Mouse (Mus musculus): ENCODE data around the gene Farsb.

Farsb gene

DNA sequence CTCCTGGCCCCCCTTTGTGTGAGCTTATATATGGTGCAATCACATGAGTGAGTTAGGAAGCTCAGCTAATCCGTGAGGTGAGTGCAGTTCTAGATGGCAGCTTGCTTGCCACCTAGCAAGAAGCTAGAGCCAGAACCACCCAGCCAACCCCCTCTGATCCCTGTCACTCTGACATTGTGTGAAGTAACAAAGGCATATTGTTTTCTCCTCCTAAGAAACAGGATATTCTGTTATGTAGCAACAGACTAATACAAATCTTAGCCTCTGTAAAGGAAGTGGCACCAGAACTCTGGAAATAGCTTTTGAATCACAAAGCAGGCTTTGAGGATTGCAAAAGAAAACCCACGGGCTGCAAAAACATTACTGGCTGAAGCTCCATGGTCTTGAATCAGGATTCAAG is 4.3 kb downstream of the Farsb start:
- no peak for DNase-seq (ENCODE audit: low read depth)

DNA sequence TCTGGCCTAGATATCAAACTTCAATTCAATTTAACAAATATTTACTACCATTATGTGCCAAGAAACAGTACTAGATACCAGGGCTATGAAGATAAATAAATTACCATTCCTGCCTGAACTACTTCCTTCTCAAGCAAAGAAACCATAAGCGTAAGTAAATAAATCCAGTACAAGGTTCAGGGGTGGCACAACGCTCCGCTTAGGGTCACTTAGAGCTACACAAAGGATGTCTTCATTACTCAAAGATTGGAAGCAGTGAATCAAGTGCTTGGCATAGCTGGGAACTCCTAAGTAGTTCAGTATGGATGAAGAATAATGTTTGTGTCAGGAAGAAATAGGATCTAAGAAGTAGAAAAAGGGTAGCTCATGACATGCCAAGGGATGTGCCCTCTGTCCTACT is 5.3 kb downstream of the Farsb start:
- no peak for DNase-seq (ENCODE audit: low read depth)

DNA sequence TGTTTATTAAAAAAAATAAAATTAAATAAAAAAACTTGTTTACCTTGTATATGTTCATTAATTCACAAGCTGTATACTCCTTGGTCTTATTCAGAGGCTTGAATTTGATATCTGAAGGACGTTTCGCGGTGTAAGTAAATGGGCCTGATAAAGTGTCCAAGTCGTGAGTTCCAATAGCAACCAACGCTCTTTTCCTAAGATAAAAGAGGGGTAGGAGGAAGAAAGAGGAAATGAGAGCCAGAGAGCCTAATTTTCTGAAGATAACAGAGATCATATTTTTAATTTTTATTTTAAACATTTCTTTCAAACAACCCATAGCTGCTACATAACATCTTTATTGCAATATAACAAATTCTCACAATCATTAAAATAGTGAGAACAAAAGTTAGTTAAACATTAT is 16.3 kb downstream of the Farsb start:
- DNase-seq (ENCODE audit: low read depth), result no peak

DNA sequence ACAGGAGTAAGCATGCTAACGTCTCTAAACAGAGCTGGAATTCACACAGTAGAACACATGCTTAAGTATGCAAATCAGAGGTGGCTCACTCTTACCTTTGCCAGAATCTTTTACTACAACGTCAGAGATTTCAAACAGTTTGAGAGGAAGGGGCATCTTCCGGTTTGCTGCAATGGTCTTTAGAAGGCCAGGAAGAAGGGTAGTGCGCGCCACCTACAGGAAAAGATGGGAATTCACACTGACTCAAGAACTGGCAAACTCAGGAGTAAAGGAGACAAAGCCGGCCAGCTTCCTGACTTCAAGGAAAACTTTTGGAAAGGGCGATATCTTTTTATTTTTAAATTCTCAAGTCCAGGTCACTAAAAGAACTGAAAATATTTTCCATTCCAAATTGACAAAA is 34.0 kb downstream of the Farsb start:
- peak; percentile 70 for DNase-seq (ENCODE audit: low read depth)

DNA sequence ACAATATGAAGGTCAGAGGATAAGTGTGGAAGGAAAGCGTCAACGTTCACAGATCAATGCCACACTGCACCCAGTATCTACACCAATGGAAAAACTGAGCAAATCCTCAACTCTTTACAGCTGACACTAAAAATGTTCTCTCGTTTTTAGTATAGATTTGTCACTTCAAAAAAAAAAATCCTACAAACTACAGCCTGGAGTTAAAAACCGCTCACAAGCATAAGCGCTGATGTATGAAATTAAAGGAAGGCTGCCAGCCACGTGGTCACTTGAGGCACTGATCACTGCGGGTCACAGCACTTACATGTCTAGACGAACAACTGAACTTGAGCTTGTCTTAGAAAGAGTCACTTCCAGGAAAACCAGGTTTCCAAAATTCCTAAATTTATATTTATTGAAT is 34.8 kb downstream of the Farsb start:
- DNase-seq (ENCODE audit: low read depth), result peak; percentile 32

DNA sequence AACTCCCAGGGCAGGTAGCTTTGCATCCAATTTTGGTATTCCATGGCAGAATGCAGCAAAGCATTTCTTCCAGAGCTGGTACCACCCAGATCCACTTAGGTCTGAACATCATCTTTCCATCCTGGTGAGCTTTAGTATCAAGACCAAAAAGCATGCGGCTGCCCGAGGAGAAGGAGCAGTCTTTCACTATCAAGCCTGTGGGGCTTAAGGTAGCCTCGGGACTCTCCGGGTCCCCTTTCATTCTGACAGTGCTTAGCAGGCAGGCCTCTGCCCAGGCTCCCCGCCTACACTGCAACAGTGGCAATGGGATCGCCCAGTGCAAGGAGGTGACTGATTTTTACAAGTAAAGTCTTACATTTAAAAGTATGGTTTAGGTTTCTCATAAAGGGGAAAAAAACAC is 36.2 kb downstream of the Farsb start:
- peak; percentile 6 for DNase-seq (ENCODE audit: low read depth)

DNA sequence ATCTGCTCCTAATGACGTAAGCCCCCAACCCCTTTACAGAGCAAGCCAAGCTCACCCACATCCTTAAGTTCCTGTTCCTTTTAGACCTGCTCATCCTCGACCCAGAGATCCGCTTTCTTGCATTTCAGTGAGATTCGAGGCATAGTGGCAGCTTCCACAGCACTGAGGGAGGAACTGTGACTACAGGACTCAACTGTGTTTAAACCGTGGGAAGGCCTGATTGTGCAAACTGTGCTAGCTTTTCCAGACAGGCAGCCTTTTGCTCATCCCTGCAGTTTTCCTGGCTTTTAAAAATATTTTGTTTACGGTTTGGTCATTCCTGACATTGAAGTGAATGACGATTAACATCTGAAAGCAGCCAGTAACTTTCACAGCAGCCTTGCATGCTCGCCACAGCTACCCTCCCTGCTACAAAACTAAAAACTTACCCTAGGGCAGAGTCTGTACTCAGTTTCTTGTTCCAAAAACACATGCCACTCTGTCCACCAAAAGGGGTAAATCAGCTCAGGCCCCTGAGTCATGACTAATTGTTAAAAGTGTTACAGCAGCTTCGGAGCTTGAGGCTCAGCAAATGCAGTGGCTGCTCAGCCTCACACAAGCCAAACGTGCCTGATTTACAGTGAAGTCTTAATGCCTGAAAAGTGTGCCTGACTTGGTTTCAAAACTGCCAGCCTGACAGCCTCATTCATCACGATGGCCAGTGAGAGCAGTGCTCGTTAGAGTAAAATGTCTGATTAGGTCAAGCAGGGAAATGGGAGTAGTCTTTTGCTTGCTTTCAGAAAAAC is 37.4 kb downstream of the Farsb start:
- no peak for DNase-seq (ENCODE audit: low read depth)

DNA sequence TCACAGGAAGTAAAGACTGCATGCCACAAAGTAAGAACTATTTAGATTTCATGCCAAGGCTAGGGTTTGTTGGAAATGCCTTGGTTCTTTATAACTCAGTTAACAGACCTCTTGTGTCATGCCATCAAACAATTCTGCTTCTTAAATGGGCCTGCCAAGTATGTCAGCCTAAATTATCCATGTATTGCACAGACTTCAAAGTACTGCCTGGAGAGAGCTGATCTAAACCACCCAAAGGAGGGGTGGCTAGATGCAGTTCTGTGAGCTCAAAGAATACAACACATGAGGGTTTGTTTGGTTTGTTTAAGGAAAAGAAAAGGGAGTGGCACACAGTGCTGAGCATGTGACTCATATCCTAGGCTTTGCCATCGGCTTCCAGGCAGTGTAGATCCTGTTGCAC is 40.6 kb downstream of the Farsb start:
- DNase-seq (ENCODE audit: low read depth), result no peak

DNA sequence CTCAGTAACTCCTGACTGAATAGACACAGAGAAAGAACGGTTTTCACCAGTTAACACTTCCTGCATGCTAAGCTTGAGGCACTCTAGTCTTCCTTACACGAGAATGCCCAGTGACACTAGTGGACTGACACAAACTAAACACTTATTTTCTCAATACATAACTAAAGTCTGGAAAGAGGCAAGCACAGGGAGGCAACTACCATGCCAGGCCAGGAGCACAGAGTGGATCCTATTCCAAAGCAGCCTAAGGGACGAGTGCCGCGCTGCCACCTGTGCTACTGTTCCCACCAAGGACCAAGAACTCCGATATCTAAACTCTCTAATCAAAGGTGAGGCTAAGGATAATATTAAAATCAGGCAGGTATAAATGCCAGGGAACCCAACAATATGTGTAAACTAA is 42.0 kb downstream of the Farsb start:
- DNase-seq (ENCODE audit: low read depth), result no peak

DNA sequence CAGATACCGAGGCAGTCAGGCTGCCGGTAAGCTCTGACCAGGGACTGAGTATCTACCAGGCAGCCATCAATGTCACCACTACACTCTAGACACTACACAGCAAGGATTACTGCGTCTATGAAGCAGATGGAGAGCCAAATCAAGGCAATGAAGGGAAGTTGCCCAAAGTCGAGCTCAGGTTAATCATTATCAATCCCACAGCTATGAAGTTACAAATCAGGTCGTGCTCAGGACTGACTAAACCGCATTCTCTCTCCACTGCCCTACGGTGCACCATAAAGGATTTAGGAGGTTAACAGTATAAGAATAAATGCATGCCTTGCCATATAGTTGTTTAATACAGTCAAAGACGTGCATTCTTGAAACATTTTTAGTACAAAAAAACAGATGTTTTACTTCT is 42.5 kb downstream of the Farsb start:
- DNase-seq (ENCODE audit: low read depth), result no peak

DNA sequence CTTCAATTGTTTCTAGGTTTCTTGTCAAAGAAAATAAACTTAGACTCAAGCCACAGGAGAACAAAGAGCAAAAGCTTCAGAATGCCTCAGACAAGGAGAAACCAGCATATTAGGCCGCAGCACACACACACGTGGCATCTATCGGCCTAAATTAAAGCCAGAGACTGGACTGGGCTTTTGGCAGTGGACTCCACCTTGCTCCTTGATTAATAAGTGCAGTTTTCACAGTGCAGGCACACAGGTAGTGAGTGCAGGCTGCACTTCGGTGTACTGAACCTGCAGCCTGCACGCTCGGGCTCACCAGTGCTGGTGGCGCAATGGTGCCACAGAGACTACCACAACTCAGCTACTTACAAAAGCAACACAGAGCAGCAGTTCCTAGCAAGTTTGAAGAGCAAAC is 45.6 kb downstream of the Farsb start:
- no peak for DNase-seq (ENCODE audit: low read depth)

DNA sequence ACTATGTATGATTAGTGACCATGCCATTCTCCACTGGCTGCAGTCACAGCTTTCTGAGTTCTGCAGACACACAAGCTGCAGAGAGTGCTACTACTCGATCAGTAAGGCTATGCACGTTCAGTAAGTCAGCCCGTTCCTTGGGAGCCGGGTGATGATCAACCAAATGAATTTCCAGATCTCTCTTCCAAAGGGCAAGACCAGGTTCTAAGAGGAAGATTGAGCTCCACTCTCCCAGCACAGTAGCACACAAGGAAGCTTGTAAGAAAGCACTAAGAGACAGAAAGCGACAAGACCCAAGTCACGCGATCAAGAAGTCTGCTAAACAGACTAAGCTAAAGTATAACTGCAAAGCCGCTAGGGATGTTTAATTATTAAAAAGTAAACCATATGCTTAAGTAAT is 48.0 kb downstream of the Farsb start:
- DNase-seq (ENCODE audit: low read depth), result no peak

DNA sequence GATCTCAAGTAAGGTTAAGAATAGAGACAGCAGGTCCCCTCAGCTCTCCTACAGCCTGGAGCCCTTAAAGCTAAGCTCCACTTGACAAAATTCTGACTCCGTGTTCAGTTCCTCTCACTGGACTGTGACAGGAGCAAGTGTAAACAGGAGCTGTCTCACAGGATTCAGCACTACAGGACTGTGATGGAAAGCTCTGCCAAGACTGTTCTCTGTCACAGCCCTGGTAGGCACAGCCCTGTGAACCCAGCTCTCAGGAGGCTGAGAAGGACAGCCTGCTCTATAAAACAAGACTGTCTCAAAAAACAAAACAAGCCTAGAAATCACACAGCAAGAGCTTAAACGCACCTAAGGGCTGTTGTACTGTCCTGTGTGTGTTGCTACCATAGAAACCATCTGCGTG is 51.5 kb downstream of the Farsb start:
- no peak for DNase-seq (ENCODE audit: low read depth)

DNA sequence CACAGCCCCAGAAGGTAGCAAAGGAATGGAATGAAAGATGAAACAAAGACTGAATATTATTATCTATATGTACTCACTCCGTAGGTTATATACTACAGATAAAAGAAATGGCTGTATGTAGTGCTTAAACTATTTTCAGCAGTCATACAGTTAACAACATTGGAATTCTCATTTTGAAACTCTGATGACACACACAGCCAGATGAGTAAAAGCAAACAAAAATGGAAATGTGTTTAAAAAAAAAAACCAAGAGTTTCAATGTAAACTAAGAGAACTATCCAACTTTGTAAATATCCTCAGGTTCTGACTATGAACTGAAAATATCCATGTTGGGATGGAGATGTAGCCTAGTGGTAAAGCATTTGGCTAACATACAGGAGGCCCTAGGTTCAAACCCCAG is 52.3 kb downstream of the Farsb start:
- DNase-seq (ENCODE audit: low read depth), result peak; percentile 17

DNA sequence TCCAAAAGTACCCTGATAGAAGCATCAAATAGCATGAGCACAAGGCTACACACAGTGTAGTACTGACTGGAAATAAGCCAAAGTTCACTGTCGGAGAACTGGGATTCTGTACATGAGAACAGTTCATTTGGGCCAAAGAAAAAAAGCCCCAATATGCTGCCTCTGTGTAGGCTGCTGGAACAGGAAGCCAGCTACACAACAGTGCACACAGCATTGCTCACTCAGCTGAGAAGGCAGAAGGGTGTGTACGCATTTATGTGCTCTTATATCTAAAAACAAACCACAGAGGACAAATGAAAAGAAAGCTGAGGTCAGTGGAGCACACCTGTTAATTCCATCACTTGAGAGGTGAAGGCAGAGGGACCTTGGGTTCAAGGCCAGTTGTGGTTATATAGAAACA is 52.7 kb downstream of the Farsb start:
- peak; percentile 42 for DNase-seq (ENCODE audit: low read depth)

DNA sequence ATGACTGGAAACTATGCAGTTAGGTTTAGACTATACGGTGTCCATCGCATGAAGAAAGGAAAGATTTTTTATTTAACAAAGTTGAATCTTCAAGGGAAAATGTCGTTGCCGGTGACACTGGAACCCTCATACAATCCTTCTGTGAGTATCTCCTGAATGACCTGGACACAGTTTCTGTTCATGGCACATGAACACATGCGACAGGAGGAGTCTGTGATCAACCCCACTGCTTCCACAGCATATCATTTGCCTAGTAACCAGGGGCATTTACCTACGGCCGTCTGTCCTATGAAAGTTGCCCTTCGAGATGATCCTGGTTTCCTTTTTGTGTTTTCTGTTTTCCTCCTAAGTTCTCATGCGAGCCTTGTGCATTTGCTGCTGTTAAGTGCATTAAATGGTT is 55.2 kb downstream of the Farsb start:
- DNase-seq (ENCODE audit: low read depth), result no peak

DNA sequence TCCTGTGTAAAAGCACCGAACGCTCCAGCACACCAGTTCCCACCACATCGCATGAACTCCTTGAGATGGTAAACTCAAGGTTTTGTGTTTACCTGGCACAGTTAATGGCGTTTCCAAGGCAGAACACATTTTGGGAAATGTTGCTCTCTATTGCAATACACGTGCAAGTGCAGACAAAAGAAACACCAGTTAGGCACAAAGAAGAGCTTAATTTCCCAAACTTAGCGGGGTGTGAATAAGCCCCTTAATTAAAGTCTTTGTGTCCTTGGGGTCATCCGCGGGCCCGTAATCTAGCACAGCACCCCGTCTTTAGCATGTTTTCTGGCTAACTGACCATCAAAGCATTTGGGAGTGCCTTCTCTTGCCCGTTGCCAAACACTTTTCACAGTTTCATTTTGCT is 59.8 kb downstream of the Farsb start:
- DNase-seq (ENCODE audit: low read depth), result no peak

DNA sequence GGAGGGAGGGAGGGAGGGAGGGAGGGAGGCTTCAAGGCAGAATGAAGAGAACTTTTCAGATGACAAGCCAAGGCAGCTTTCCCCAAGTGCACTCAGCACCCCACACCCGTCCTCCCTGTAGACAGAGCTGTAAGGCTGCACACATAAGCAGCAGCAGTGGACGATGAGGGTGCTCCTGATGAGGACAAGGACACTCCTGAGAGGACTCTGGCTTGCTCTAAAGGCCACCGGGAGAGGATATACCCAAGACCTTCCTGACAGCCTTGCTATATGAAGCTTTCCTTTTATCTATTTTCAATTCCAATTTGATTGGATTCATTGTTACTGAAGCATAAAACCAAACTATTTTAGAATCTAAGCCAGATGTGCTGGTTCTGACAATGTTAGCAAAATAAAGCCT is 61.9 kb downstream of the Farsb start:
- DNase-seq (ENCODE audit: low read depth), result no peak

DNA sequence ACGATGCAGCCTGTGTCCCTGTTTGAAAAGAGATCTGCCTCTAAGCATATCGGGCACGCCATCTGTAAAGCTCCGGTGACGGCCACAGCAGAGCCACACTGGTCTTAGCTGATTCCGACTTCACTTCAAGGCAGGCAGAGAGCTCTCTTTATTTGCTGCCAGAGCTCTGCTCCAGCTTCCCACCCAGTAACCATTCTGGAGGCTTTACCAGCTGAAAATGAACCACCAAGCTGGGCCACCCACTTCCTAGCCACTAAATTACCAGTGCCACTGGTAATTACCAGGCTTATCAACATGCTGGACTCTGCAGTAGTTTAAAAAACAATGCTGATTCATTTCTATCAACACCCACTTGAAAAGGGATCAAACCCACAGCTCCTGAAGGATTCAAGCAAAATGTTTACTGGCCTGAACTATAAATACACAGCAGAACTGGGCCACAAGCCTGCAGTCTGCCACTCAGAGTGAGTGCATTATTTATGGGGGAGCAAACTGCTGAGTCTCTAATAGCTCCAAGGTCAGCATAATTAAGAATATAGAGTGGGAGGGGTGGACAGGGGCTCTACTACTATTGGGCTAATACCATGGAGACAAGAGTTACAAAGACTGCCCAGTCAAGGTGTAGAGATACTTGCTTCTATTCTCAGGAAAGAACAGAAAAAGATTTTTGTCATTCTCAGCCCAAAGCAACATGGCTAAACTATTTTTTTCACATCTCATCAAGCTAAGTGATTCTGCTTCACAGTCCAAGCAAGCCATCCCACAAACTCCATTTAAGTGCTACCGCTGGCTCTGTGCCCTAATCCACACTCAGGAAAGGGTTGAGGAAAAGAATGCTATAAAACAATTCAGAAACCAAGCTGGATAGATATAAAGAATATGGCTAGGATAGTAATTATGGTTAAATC is 62.6 kb downstream of the Farsb start:
- DNase-seq (ENCODE audit: low read depth), result no peak

DNA sequence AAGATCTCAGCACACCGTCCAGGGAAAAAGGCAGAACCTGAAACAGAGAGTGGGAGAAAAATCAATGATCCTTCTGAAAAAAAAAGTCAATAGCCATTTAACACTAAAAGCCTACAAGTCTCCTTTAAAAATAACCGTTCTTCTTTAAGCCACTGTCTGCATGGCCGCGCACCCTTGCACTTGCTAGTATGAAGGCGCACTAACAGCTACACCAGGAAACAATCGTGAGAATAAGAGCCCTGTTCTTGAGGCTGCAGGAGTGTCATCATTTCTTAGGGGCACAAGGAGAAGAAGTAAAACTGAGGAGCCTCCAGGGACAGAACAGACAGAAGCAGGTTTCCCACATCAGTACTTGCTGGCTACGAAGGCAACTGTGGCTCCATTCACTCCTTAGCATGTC is 63.4 kb downstream of the Farsb start:
- no peak for DNase-seq (ENCODE audit: low read depth)

DNA sequence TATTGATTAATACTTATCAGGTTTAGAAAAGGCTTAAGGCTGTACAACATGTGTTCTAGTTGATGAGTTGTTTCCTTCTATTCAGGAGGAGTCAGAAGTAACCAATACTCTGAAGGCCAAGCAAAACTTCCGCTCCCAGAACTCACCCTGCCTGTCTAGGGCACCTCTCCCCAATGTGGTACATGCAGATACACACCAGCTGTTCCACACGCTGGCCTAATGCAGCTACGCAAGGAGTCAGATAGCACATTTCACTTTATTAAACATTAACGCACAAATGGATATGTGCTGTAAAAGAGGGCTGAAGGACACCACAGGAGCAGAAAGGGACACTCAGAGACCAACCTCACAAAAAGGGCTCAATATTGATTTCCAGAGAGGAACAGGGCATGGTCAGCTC is 63.8 kb downstream of the Farsb start:
- DNase-seq (ENCODE audit: low read depth), result no peak

DNA sequence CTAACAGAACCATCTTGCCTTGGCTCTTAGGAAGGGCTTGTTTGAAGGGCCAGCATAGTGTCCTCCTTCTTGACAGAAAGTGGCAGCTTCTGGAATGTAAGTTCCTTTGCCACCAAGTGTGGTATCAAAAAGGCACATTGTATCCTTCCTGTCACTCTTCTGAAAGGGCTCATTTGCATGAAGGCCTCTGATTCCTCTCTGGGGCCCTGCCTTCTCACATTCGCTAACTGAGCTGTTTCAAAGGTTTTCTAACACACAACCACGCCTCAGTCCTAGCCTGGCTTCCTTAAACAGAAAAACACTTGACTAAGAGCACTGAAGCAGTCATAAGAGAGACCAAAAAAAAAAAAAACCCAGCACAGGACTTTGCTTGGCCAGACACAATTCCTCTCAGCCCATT is 66.1 kb downstream of the Farsb start:
- peak; percentile 62 for DNase-seq (ENCODE audit: low read depth)

DNA sequence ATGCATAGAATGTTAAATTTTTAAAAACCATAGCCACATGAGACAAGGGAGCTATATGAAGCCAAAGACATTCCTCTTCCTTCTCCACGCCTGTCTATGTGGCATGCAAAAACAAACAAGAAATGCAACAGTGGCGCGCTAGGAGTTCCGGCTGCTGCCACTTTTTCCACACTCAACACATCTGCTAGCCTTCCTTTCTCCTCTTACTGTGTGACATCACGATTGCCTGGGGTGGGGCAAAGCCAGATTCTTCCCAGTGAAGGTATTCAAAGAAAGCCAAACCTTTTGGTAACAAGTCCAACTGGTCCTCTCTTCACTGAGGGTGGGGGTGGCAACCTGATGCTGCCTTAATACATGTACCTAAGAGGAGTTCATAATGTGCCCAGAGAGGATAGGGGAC is 66.9 kb downstream of the Farsb start:
- no peak for DNase-seq (ENCODE audit: low read depth)

DNA sequence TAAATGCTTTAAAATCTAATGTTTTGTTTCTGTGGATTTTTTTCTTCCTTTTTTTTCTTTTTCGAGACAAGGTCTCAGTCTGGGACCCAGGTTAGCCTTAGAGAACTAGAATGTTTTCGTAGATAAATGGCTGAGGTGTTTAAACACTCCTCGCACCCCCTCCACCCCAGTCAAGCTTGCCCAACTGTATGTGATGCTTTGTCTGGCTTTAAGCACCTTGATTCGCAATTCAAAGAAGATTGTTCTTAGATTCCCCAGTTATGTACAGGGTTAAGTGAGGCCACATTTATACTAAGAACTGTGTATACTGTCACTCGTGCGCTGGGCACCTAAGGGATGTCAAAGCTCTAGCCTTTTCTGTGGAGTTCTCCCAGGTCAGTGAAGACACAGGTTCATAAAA is 68.4 kb downstream of the Farsb start:
- DNase-seq (ENCODE audit: low read depth), result no peak

All from induced T-regulatory cell, adult 2 months (primary cell).